Mouse (Mus musculus): ENCODE measurements around the gene Nos3.

- no peak for TF ChIP-seq POLR2A (IDR thresholded peaks at IDR 0.05; ENCODE audit: insufficient read length, low read depth)
- TF ChIP-seq TCF12 (IDR thresholded peaks at IDR 0.05; ENCODE audit: insufficient read depth, poor library complexity, severe bottlenecking) = no peak
- TF ChIP-seq REST (IDR thresholded peaks at IDR 0.05; ENCODE audit: insufficient read depth, insufficient read length) = no peak
- no peak for TF ChIP-seq TCF3 (IDR thresholded peaks at IDR 0.05; ENCODE audit: insufficient read length, low read depth)
- no peak for TF ChIP-seq MYOD1 (IDR thresholded peaks at IDR 0.05; ENCODE audit: control insufficient read depth in 1 of 3, insufficient read length in 2 of 3, low read depth in 2 of 3)
- no peak for TF ChIP-seq MAX (IDR thresholded peaks at IDR 0.05; ENCODE audit: low read depth)
- no peak for TF ChIP-seq E2F4 (IDR thresholded peaks at IDR 0.05; ENCODE audit: insufficient read depth)
- no peak for TF ChIP-seq SRF (IDR thresholded peaks at IDR 0.05; ENCODE audit: control insufficient read depth, insufficient read length, low read depth)
- no peak for TF ChIP-seq USF1 (IDR thresholded peaks at IDR 0.05; ENCODE audit: low read depth)
- TF ChIP-seq POLR2AphosphoS2 (IDR thresholded peaks at IDR 0.05; ENCODE audit: insufficient read length, low read depth) = no peak
- TF ChIP-seq CEBPB (IDR thresholded peaks at IDR 0.05; ENCODE audit: insufficient read depth, poor library complexity, severe bottlenecking) = no peak
These were observed 35.2 kb upstream of the Nos3 start for GRCm38 (mm10) chr5:24329212-24329964.
